Mouse (Mus musculus) ES-Bruce4 (cell line): Measurements from ENCODE around the gene Zscan12. TPM values are rescaled to one million over a fixed set of nuclear protein-coding genes. Genes with fewer than 3 reads are reported as not detected.

Experiments
- H3K27ac ChIP-seq: 2 replicates; pipeline ENCODE4 v1.5.1; 2012; ENCODE audit warnings: low read length, inconsistent platforms; ENCODE audit not compliant: insufficient read depth
- H3K27me3 ChIP-seq: 2 replicates; pipeline ENCODE4 v1.6.1; 2012; ENCODE audit warnings: mild to moderate bottlenecking, low read length, inconsistent platforms; ENCODE audit not compliant: control insufficient read depth, poor library complexity, insufficient read depth, severe bottlenecking
- H3K36me3 ChIP-seq: 2 replicates; pipeline ENCODE4 v1.6.1; 2012; ENCODE audit warnings: inconsistent platforms, mild to moderate bottlenecking, low read length, moderate library complexity; ENCODE audit not compliant: control insufficient read depth, poor library complexity, insufficient read depth, severe bottlenecking
- H3K4me1 ChIP-seq: one replicate; pipeline ENCODE4 v1.8.1; 2011; ENCODE audit warnings: low read length; ENCODE audit not compliant: control insufficient read depth, insufficient read depth
- H3K4me3 ChIP-seq: 2 replicates; pipeline ENCODE4 v1.5.1; 2011; ENCODE audit warnings: low read depth, mild to moderate bottlenecking, low read length
- H3K9ac ChIP-seq: 2 replicates; pipeline ENCODE4 v1.6.1; 2012; ENCODE audit warnings: low read depth, mild to moderate bottlenecking, inconsistent platforms; ENCODE audit not compliant: poor library complexity, severe bottlenecking
- H3K9me3 ChIP-seq: replicated peaks from 2 replicates; pipeline ENCODE4 v1.6.1; 2012; ENCODE audit warnings: mild to moderate bottlenecking, low read length, inconsistent platforms; ENCODE audit not compliant: control insufficient read depth, poor library complexity, insufficient read depth, severe bottlenecking
- CTCF ChIP-seq: IDR thresholded peaks from one replicate; pipeline ENCODE4 v1.8.1; 2011; ENCODE audit warnings: low read depth, low read length
- EP300 ChIP-seq: IDR thresholded peaks from 2 replicates; pipeline ENCODE4 v1.6.1; 2011; ENCODE audit warnings: low read depth, low read length; ENCODE audit not compliant: insufficient read depth
- POLR2A ChIP-seq: IDR thresholded peaks from one replicate; pipeline ENCODE4 v1.8.1; 2011; ENCODE audit warnings: low read length; ENCODE audit not compliant: insufficient read depth
- polyA plus RNA-seq: library from polyadenylated mRNA; stranded (reverse); fragments of >200 nt; gene quantifications from 2 replicates; pipeline ENCODE4 v1.2.4, GENCODE M21; 2011; ENCODE audit warnings: low read depth; ENCODE audit not compliant: missing spikeins, insufficient read depth, insufficient read length

The Zscan12 gene
- polyA plus RNA-seq, 1 experiment = 17.9 TPM

- no peaks in the 10 kb centered on the region for H3K9me3 ChIP-seq
These were observed 12.0 kb upstream of the Zscan12 start for GRCm38 (mm10) chr13:21350593-21350992.

DNA sequence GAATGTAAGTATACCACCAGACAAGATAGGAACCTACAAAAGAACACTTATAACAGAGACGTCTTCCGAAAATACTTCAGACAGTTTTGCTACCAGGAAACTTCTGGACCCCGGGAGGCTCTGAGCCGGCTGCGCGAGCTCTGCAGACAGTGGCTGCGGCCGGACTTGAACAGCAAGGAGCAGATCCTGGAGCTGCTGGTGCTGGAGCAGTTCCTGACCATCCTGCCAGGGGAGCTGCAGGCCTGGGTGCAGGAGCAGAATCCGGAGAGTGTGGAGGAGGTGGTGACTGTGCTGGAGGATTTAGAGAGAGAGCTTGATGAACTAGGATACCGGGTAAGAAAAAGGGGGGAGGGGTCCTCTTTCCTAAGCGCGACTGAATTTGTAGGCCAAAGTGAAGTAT is 1.1 kb downstream of the Zscan12 start:
- Histone ChIP-seq H3K4me1 (no peaks in the 10 kb centered on the region), H3K36me3 (peaks cover 12% of the 10 kb centered on the region), H3K27me3 (no peaks in the 10 kb centered on the region), H3K4me3 (peak overlapping the region; percentile 4; the same call in 1 of the 2 replicates), H3K9me3 (peaks cover 3% of the 10 kb centered on the region; the same call in 1 of the 2 replicates), H3K27ac (no peak overlapping the region), H3K9ac (no peak overlapping the region)
- no peak for TF ChIP-seq EP300
- TF ChIP-seq POLR2A = no peak
- TF ChIP-seq CTCF = no peak

More at GRCm38 (mm10) chr13:21350593-21350992, 12.0 kb upstream of the Zscan12 start:
- Histone ChIP-seq H3K36me3 (no peaks in the 10 kb centered on the region), H3K4me3 (no peak overlapping the region), H3K27ac (no peak overlapping the region), H3K4me1 (no peaks in the 10 kb centered on the region), H3K9ac (no peak overlapping the region), H3K27me3 (no peaks in the 10 kb centered on the region)
- TF ChIP-seq EP300 (no peak), POLR2A (no peak), CTCF (no peak)

GRCm38 (mm10) chr13:21366635-21367034 is 4.0 kb downstream of the Zscan12 start:
- H3K4me1 ChIP-seq = no peaks in the 10 kb centered on the region
- no peak overlapping the region for H3K9ac ChIP-seq
- H3K4me3 ChIP-seq = no peak overlapping the region
- H3K9me3 ChIP-seq = no peaks in the 10 kb centered on the region
- H3K36me3 ChIP-seq = peaks cover 24% of the 10 kb centered on the region
- H3K27ac ChIP-seq = no peak overlapping the region
- TF ChIP-seq EP300 (no peak), CTCF (no peak), POLR2A (no peak)
- H3K27me3 ChIP-seq = no peaks in the 10 kb centered on the region

- H3K4me1 ChIP-seq = no peaks in the 10 kb centered on the region
- no peaks in the 10 kb centered on the region for H3K9me3 ChIP-seq
- no peak overlapping the region for H3K4me3 ChIP-seq
- no peak overlapping the region for H3K27ac ChIP-seq
- TF ChIP-seq POLR2A (no peak), CTCF (no peak), EP300 (no peak)
- peaks cover 16% of the 10 kb centered on the region for H3K36me3 ChIP-seq
- no peaks in the 10 kb centered on the region for H3K27me3 ChIP-seq
- no peak overlapping the region for H3K9ac ChIP-seq
These were observed 10.1 kb downstream of the Zscan12 start for GRCm38 (mm10) chr13:21372700-21373099.

DNA sequence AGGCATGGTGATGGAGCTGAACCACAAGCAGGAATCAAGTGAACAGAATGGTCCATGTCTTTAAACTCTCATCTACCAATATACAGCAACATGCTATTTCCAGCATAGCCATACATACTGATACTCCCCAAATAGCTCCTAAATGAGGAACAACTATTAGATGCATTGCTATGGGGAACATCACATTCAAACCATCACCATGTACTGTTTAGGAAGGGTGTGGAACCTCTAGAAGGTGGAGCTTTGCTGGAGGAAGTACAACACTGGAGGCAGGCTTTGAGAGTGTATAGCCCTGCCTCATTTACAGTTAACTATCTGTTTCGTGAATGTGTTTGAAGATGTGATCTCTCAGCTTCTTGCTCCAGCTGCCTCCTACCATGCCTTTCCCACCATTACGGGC is 15.2 kb downstream of the Zscan12 start:
- TF ChIP-seq POLR2A = no peak
- TF ChIP-seq EP300 = no peak
- no peak for TF ChIP-seq CTCF
- no peak overlapping the region for H3K9ac ChIP-seq

GRCm38 (mm10) chr13:21395211-21395610 is 32.6 kb downstream of the Zscan12 start:
- H3K27me3 ChIP-seq = no peaks in the 10 kb centered on the region
- H3K4me1 ChIP-seq = no peaks in the 10 kb centered on the region
- H3K27ac ChIP-seq = no peak overlapping the region
- H3K9ac ChIP-seq = no peak overlapping the region
- TF ChIP-seq POLR2A = no peak
- no peak for TF ChIP-seq EP300
- TF ChIP-seq CTCF = no peak
- H3K9me3 ChIP-seq = no peaks in the 10 kb centered on the region
- H3K36me3 ChIP-seq = peaks cover 26% of the 10 kb centered on the region
- no peak overlapping the region for H3K4me3 ChIP-seq

More for the DNA sequence above, 15.2 kb downstream of the Zscan12 start:
- H3K27me3 ChIP-seq = no peaks in the 10 kb centered on the region
- H3K36me3 ChIP-seq = no peaks in the 10 kb centered on the region
- H3K4me1 ChIP-seq = no peaks in the 10 kb centered on the region
- H3K27ac ChIP-seq = no peak overlapping the region
- H3K4me3 ChIP-seq = no peak overlapping the region
- no peaks in the 10 kb centered on the region for H3K9me3 ChIP-seq
